Mouse (Mus musculus): ENCODE results near the gene Atp2a2.
"Not testable (repeated sequence)": the region's sequence is repeated elsewhere in the genome, so short reads cannot be mapped to it uniquely, and the experiment has no call there.

Atp2a2 gene

DNA sequence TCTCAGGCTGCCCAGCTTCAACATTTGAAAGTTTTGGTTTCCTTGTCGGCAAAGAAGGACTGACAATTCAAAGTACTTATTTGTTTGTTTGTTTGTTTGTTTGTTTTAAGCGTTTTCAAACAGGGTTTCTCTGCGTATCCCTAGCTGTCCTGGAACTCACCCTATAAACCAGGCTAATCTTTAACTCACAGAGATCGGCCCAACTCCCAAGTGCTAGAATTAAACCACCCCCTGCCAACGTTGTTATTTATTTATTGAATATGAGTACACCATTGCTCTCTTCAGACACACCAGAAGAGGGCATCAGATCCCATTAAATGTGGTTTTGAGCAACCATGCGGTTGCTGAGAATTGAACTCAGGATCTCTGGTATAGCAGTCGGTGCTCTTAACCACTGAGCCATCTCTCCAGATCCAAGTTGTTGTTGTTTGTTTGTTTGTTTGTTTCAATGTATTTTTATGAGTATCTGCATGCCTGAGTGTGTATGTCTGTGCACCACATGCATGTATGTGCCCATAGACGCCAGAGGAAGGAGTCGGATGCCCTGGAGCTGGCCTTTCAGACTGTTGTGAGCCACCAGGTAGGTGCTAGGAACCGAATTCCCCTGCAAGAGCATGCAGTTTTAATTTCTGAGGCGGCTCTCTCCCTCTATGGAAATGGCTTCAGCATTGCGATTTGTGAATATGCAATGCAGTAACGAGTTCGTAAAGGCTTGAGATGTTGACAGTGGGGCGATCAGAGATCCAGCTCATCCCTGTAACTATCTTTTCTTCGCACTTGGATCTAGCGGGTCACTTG is 80.6 kb downstream of the Atp2a2 start, which contains the start of gene Anapc7:
TSS of gene Anapc7 (plus strand) at position 423 of the 798 bp plus-strand sequence.
- peak; percentile 15; the same call in 1 of the 2 replicates for ATAC-seq (ENCODE audit: insufficient number of reproducible peaks, low FRiP score, low TSS enrichment)

DNA sequence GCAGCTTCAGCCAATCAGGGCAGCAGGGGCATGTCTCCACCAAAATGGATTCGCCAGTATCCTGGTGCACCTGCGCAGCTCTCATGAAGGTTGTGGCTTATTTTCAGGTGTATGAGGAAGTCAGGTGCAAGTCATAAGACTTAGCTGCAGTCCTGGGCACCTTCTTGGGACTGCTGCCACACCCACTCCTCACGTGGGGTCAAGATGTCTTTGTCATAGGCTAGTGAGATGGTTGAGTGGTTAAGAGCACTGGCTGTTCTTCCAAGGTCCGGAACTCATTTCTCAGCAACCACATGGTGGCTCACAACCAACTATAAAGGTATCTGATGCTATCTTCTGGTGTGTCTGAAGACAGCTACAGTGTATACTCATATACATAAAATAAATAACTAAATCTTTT is 81.3 kb downstream of the Atp2a2 start:
- ATAC-seq (ENCODE audit: insufficient number of reproducible peaks, low FRiP score, low TSS enrichment), result not testable (repeated sequence)

DNA sequence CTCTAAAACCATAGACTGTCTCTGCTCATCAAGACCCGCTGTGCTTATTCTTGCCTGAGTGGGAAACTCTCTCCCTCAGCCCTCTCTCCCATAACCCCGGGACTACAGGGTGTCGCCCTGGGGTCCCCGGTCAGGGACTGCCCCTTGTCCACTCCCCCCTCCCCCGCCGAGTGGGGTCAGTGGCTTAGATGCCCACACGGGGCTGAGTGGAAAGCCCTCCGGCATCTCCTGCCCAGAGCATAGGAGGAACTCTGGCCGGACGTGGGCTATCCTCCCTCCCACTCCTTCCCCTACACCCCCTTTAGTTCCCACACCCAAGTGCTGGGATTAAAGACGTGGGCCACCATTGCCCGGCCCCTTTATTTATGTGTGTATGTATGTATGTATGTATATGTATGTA is 86.6 kb downstream of the Atp2a2 start:
- no peak for ATAC-seq (ENCODE audit: insufficient number of reproducible peaks, low FRiP score, low TSS enrichment)

DNA sequence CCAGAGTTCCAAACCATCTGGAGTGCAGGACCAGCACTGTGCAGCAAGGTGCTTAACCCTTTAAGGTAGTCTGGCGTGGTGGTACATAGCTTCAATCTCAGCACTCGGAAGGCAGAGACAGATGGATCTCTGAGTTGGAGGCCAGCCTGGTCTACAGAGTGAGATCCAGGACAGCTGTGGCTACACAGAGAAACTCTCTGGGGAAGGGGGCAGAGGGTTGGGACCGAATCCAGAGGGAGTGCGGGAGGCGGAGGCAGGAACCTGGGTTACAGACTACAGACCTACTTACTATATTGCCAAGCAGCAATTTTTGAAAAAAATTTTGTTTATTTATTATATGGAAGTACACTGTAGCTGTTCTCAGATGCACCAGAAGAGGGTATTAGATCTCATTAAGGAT is 87.7 kb downstream of the Atp2a2 start:
- ATAC-seq (ENCODE audit: insufficient number of reproducible peaks, low FRiP score, low TSS enrichment), result no peak

DNA sequence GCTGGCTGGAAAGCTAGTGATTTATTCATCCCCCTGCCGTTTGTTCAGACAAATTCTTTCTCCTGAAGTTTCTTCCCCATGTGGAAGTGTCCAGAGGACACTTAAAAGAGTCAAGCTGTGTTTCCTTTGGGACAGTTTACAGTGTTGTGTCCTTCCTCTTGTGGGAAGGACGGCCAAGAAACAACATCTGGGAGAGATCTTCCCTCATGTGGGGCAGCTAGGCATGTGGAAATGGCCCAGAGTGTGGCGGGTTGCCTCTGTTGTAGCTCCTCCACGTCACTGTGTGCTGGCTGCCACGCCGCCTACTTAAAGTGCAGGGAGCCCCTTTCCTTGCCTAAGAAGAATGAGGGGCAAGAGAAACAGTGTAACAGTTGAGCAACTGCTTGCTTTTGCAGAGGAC is 89.2 kb downstream of the Atp2a2 start:
- ATAC-seq (ENCODE audit: insufficient number of reproducible peaks, low FRiP score, low TSS enrichment), result no peak

DNA sequence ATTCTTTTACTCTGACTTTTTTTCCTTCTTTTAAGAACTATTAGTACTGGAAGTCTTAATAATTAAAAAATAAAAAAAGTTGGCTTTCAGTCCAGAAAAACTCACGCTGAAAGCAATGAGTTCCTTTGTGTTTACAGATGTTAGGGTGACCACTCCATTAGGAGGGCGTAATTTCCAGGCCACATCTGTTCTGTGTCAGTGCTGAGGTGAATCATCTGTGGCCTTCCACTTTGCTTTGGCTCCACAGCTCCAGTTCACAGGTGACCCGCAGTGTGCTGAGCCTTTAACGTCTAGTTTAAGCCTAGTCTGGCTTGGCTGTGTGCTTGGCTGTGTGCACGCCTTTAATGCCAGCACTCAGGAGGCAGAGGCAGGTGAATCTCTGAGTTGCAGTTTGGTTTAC is 90.1 kb downstream of the Atp2a2 start:
- ATAC-seq (ENCODE audit: insufficient number of reproducible peaks, low FRiP score, low TSS enrichment), result no peak

DNA sequence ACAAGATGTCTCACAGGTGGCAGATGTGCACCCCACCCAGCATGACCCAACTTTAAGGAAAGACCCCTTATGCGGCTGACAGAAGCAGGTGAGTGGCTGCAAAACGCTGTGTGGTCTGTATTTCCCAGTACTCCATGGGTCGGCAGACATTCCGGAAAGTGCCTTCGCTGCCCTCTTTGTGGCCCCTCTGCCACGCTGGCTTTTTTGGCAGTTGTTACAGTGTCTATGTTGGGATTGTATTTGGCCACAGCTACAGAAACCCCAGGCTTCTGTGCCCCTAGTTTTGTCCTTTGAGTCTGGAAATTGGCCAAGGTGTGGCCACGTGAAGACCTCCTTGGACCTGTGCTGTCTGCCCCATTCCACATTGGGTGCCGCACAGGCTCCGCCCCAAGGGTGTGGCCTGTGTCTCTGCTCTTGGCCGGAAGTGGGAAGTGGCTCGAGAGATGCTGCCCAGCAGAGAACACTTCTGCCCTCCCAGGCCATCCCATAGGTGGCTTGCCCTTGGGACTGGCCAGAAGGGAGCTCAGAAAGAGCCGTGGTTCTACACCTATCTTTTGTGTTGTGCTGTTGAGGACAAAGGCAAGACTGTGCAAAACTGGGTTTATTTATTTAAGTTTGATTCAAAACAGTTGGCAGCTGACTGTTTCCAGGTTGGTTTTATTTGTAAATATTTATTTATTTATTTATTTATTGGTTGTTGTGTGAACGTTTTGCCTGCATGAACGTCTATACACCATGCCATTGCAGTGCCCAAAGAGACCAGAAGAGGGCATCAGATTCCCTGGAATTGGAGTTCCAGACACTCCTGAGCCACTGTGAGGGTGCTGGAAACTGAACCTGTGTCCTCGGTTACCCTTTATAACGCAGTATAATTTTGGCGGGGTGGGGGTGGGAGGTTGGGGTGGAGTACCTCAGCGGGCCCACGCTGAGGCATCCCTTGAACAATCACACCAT is 92.1 kb downstream of the Atp2a2 start:
- ATAC-seq (ENCODE audit: insufficient number of reproducible peaks, low FRiP score, low TSS enrichment), result no peak

DNA sequence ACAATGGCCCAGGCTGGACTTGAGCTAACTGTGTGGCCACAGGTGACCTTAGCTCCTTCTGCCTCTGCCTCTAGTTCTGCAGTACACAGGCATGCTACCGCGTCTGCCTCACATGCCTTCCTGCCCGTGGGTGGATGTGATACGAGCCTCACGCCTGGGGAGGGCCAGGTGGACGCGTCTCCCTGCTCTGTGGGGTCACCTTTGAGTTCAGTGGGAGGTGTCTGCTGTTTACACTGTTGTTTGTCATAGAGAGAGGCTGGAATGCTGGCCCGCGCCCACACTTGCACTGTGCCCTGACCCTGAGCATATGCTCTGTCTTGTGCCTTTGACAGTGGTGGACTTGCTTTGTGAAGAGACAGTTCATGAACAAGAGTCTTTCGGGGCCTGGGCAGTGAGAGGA is 96.5 kb downstream of the Atp2a2 start:
- ATAC-seq (ENCODE audit: insufficient number of reproducible peaks, low FRiP score, low TSS enrichment), result no peak

Data from cerebellum, adult (tissue).